Mouse (Mus musculus) embryonic stem cell, embryonic (primary cell): ENCODE data around the gene Stra6.

Experiments used
- CTCF ChIA-PET, 4 experiments: fragments of 300-600 bp in 2 of 4; fragments of 350-600 bp in 2 of 4; sonication (Branson Sonifier 250); formaldehyde crosslinking; loops; one replicate each; lab custom pipeline; 2022; ENCODE audit warnings: inconsistent platforms in 2 of 4; lab: Charles Lee
- POLR2A ChIA-PET, 4 experiments: fragments of 300-600 bp in 2 of 4; fragments of 350-600 bp in 2 of 4; sonication (Branson Sonifier 250); formaldehyde crosslinking; loops; one replicate each; lab custom pipeline; 2022; ENCODE audit warnings: antibody characterized with exemption in 4 of 4, inconsistent platforms in 1 of 4; lab: Charles Lee

The Stra6 gene

GRCm38 (mm10) chr9:58194222-58194621, 130.6 kb downstream of the Stra6 start:
- POLR2A ChIA-PET, result interaction anchor here (0.5 to 3.5 kb wide), 19 partner anchors 10 to 641 kb away, joined by 3 to 19 read pairs (median 4); partner anchors contain the start of genes Islr (in 2 of the 4), Islr2 (in 2 of the 4) and Pml (in 1 of the 4)

GRCm38 (mm10) chr9:58195671-58196070, 132.1 kb downstream of the Stra6 start:
- ChIA-PET CTCF (interaction anchor here in 3 of 4 experiments (0.6 to 2.9 kb wide), 6 partner anchors 8 to 157 kb away, joined by 3 to 19 read pairs (median 4); partner anchors contain the start of genes Islr (in 2 of the 3) and Islr2 (in 2 of the 3)), POLR2A (interaction anchor here in 3 of 4 experiments (0.8 to 3.5 kb wide), 16 partner anchors 8 to 330 kb away, joined by 3 to 19 read pairs (median 4); partner anchors contain the start of genes Islr (in 2 of the 3) and Islr2 (in 2 of the 3))

More at GRCm38 (mm10) chr9:58194222-58194621, 130.6 kb downstream of the Stra6 start:
- CTCF ChIA-PET, result interaction anchor here in 3 of 4 experiments (0.6 to 2.9 kb wide), 9 partner anchors 10 to 203 kb away, joined by 3 to 19 read pairs (median 6); partner anchors contain the start of genes Islr (in 1 of the 3) and Islr2 (in 1 of the 3)

DNA sequence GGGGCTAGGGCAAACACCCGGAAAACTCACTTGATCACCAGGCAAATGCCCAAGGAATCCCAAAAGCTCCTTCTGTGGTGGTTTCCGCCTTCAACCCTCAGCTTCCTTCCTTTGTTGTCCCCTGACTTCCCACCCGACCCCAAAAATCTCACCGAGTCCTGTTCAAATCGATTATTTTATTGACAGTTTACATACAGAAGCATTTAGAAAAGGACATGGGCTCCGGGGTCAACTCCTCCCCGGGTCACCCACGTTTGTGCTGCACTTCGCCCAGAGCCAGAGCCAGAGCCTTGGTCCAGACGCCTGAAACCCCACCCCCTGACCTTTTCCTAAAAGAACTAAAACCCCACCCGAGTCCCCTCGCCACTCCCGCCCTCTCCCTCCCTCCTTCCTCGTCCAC, 132.6 kb downstream of the Stra6 start:
- ChIA-PET POLR2A (interaction anchor here in 3 of 4 experiments (0.6 to 3.5 kb wide), 16 partner anchors 8 to 331 kb away, joined by 3 to 19 read pairs (median 4); partner anchors contain the start of genes Islr (in 2 of the 3) and Islr2 (in 2 of the 3)), CTCF (interaction anchor here in 3 of 4 experiments (0.6 to 2.9 kb wide), 6 partner anchors 8 to 157 kb away, joined by 3 to 19 read pairs (median 4); partner anchors contain the start of genes Islr (in 2 of the 3) and Islr2 (in 2 of the 3))

GRCm38 (mm10) chr9:58196610-58197567, 133.3 kb downstream of the Stra6 start:
- ChIA-PET CTCF (interaction anchor here in 2 of 4 experiments (0.9 to 2.9 kb wide), 6 partner anchors 7 to 158 kb away, joined by 3 to 19 read pairs (median 5); partner anchors contain the start of genes Islr (in 2 of the 2) and Islr2 (in 2 of the 2)), POLR2A (interaction anchor here in 3 of 4 experiments (0.6 to 2.8 kb wide), 10 partner anchors 9 to 202 kb away, joined by 3 to 15 read pairs (median 4); no protein-coding TSS in a partner anchor)

DNA sequence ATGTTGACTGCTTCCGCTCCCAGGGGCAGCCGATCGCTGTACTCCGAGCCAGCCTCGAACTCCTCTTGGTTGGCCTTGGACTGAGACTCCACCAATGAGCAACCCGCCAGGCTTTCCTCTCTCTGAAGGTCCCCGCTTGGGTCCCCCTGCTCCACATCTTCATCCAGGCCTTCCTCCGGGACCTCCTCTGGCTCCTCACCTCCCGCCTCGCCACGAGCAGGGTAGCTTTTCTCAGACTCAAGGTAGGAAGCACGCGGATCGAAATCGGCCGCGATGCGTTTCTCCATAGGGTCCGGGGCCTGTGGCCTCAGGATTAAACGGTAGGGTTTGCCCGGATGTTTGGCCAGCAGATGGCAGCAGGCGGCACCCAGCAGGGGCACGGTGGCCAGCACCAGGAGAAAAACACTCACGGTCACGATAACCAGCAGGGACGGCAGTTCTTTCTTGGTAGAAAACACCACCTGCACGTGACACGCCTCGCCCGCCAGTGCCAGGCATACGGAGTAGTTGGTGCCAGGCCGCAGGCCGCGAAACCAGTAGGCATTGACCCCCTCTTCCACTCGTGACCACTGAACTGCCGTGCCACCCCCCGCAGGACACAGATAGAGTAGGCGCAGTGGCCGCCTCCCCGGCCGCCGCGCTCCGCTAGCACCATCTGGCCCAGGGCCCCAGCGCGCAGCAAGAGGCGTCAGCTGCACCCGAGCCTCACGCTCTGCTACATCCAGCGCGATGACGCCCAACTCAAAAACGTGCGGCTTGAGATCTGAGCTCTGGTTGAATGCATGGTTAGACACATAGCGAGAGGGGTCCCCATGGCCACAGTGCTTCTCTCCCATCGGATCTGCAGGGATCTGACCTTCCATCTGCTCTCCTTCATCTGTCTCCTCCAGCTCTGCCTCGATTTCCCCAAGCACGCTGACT, 134.5 kb downstream of the Stra6 start:
- POLR2A ChIA-PET, result interaction anchor here in 3 of 4 experiments (0.6 to 2.8 kb wide), 13 partner anchors 8 to 200 kb away, joined by 3 to 15 read pairs (median 4); no protein-coding TSS in a partner anchor
- CTCF ChIA-PET, result interaction anchor here in 3 of 4 experiments (0.6 to 1.5 kb wide), 10 partner anchors 9 to 252 kb away, joined by 3 to 22 read pairs (median 3); no protein-coding TSS in a partner anchor

DNA sequence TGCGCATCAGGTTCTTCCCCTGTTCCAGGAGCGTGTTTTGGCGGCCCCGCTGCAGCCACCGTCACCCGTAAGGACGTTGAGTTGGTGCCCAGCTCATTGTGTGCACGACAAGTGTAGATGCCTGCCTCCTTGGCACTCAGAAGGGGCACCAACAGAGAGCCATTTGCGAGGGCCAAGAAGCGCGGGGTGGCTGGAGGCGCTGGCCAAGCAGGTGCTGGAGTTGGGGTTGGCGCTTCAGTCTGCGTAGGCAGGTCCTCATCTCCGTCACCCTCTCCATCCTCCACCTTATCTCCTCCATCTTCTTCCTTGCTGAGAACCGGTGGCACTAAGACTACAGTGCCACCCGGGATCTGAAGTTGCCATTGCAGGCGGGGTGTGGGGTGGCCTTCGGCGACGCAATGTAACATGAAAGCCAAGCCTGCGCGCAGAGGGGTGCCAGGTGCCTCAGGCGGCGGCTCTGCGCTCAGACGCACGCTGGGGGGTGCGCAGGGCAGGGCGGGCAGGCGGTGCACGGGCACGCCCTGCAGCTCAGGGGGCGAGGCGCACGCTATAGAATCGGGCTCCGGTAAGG, 135.3 kb downstream of the Stra6 start:
- CTCF ChIA-PET, result interaction anchor here in 3 of 4 experiments (0.6 to 1.5 kb wide), 11 partner anchors 10 to 257 kb away, joined by 3 to 22 read pairs (median 3); no protein-coding TSS in a partner anchor
- POLR2A ChIA-PET, result interaction anchor here in 3 of 4 experiments (0.6 to 2.8 kb wide), 14 partner anchors 11 to 201 kb away, joined by 3 to 15 read pairs (median 4); no protein-coding TSS in a partner anchor

- ChIA-PET CTCF (interaction anchor here in 3 of 4 experiments (0.6 to 1.3 kb wide), 6 partner anchors 9 to 256 kb away, joined by 3 to 5 read pairs (median 3); no protein-coding TSS in a partner anchor), POLR2A (interaction anchor here (0.6 to 2.8 kb wide), 11 partner anchors 10 to 192 kb away, joined by 3 to 15 read pairs (median 4); no protein-coding TSS in a partner anchor)
These were observed 136.0 kb downstream of the Stra6 start for GRCm38 (mm10) chr9:58199381-58200269.

- CTCF ChIA-PET, result interaction anchor here (0.5 to 1.1 kb wide), 7 partner anchors 14 to 592 kb away, joined by 3 to 5 read pairs (median 3); no protein-coding TSS in a partner anchor
- POLR2A ChIA-PET, result interaction anchor here in 2 of 4 experiments (1.0 to 10.5 kb wide), 5 partner anchors 9 to 192 kb away, joined by 3 to 125 read pairs (median 12); no protein-coding TSS in a partner anchor
These were observed 136.9 kb downstream of the Stra6 start for GRCm38 (mm10) chr9:58200270-58201090.

GRCm38 (mm10) chr9:58201091-58201842, 137.7 kb downstream of the Stra6 start:
- ChIA-PET POLR2A (interaction anchor here in 2 of 4 experiments (0.6 to 10.5 kb wide), 8 partner anchors 11 to 327 kb away, joined by 3 to 125 read pairs (median 3); no protein-coding TSS in a partner anchor), CTCF (interaction anchor here in 3 of 4 experiments (0.5 to 4.2 kb wide), 5 partner anchors 15 to 305 kb away, joined by 3 to 75 read pairs (median 3); no protein-coding TSS in a partner anchor)

GRCm38 (mm10) chr9:58201861-58202549, 138.4 kb downstream of the Stra6 start:
- CTCF ChIA-PET, result interaction anchor here in 3 of 4 experiments (0.6 to 4.2 kb wide), 4 partner anchors 15 to 163 kb away, joined by 3 to 75 read pairs (median 5); no protein-coding TSS in a partner anchor
- POLR2A ChIA-PET, result interaction anchor here in 2 of 4 experiments (0.5 to 10.5 kb wide), 11 partner anchors 10 to 328 kb away, joined by 3 to 125 read pairs (median 3); partner anchors contain the start of gene Pml (in 1 of the 2)

- POLR2A ChIA-PET, result interaction anchor here (0.5 to 10.5 kb wide), 29 partner anchors 9 to 388 kb away, joined by 3 to 125 read pairs (median 6); partner anchors contain the start of genes Arid3b (in 1 of the 4), Nptn (in 1 of the 4) and Pml (in 1 of the 4)
- CTCF ChIA-PET, result interaction anchor here (0.6 to 4.2 kb wide), 17 partner anchors 8 to 205 kb away, joined by 3 to 108 read pairs (median 12); no protein-coding TSS in a partner anchor
These were observed 139.3 kb downstream of the Stra6 start for GRCm38 (mm10) chr9:58202676-58203453.
